Mouse (Mus musculus) frontal cortex, adult 2 months (tissue): ENCODE data around the gene Btbd35f10. TPM values are rescaled to one million over a fixed set of nuclear protein-coding genes. Genes with fewer than 3 reads are reported as not detected.
"Not testable (repeated sequence)": the region's sequence is repeated elsewhere in the genome, so short reads cannot be mapped to it uniquely, and the experiment has no call there.

Experiments used
- DNase-seq, 2 experiments: peaks; one replicate each; pipeline ENCODE4 v3.0.0; 2022; ENCODE audit warnings: low spot score in 1 of 2; ENCODE audit errors: extremely low spot score in 1 of 2
- polyA plus RNA-seq: library from polyadenylated mRNA; depleted of rRNA; stranded (reverse); fragments of >200 nt; gene quantifications from 2 replicates; pipeline ENCODE4 v1.2.3, GENCODE M21; 2012; rRNA removed

Gene Btbd35f10
- polyA plus RNA-seq: not detected in 2 replicates

- DNase-seq: not testable (repeated sequence)
Observed at GRCm38 (mm10) chrX:3752785-3753184, at the start of gene Btbd35f10. Gene Btbd35f10 (minus strand): TSS chrX:3752885.

Other genes with a start within 250 kb of the Btbd35f10 start
- not detected in 2 replicates for gene Btbd35f18, start 52.7 kb downstream of the Btbd35f10 start, polyA plus RNA-seq
- not detected in 2 replicates for gene Btbd35f16, start 204.1 kb upstream of the Btbd35f10 start, polyA plus RNA-seq